Mouse (Mus musculus) bone marrow, adult 2 months (tissue): Measurements from ENCODE around the gene Manbal. TPM values are rescaled to one million over a fixed set of nuclear protein-coding genes. Genes with fewer than 3 reads are reported as not detected.

Experiments used
- H3K27ac ChIP-seq: fragments of 200-500 bp; 2 replicates; pipeline ENCODE4 v1.5.1; 2012; ENCODE audit warnings: low read depth, mild to moderate bottlenecking, control low read depth, inconsistent platforms, low read length; ENCODE audit not compliant: control insufficient read depth, poor library complexity, insufficient read depth
- H3K4me1 ChIP-seq: fragments of 200-500 bp; 2 replicates; pipeline ENCODE4 v1.6.1; 2011; ENCODE audit warnings: low read length; ENCODE audit not compliant: control insufficient read depth, insufficient read depth
- H3K4me3 ChIP-seq: fragments of 200-500 bp; replicated peaks from 2 replicates; pipeline ENCODE3; 2011; ENCODE audit warnings: mild to moderate bottlenecking, low read depth, low read length, control low read depth; ENCODE audit not compliant: control insufficient read depth
- CTCF ChIP-seq: fragments of 200-500 bp; IDR thresholded peaks from 2 replicates; pipeline ENCODE4 v1.5.1; 2011; ENCODE audit warnings: low read length, control low read depth; ENCODE audit not compliant: control insufficient read depth, insufficient read depth
- POLR2A ChIP-seq: fragments of 200-500 bp; IDR thresholded peaks from 2 replicates; pipeline ENCODE4 v1.6.1; 2011; ENCODE audit warnings: low read depth, mild to moderate bottlenecking, control low read depth, low read length, borderline replicate concordance; ENCODE audit not compliant: control insufficient read depth
- WGBS: fragments of 180-500 bp; shearing (Covaris S2); methylation state at CpG from one replicate; pipeline ENCODE4 v1.1.7; 2018; 5-methylcytosine and 5-hydroxymethylcytosine counted together
- polyA plus RNA-seq: library from polyadenylated mRNA; stranded (reverse); fragments of >200 nt; gene quantifications from 2 replicates; pipeline ENCODE4 v1.2.4, GENCODE M21; 2011; ENCODE audit warnings: low replicate concordance; ENCODE audit not compliant: missing spikeins, insufficient read depth, insufficient read length

Manbal gene
- 13.3 and 33.1 TPM in 2 replicates for polyA plus RNA-seq

DNA sequence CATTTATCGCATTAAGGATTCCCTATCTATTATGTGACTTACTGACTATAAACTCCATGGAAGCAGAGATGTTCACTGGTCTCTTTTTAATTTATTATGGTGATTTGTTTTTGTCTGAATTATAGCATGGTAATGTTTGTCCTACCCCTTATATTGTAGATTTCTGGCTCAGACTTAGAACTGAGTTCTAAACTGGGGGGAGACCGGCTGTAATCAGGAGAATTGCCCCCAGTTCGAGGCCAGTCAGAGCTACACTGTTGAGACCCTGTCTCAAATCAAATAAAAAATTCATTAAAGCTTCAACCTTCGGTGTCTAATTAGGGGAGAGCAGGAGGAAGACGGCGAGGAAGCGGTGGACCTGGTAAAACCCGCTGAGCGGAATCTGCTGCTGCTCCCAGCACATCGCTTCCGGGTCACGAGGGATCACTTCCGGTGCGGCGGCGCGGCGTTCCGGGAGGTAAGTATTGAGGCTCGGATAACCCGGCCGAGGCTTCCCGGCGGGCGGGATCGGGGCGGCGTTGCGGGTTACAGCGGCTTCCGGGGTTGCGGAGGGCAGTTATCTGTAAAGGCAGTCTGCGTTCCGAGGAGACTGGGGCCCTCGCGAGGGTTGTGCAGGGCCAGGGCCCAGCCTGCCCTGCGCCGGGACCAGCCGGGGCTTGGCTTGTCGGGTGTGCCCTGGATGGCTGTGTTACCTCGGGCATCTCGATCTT, at the start of gene Manbal:
Manbal (plus strand) TSS at position 411 of the 710 bp plus-strand sequence.
- TF ChIP-seq CTCF (no peak), POLR2A (peak; percentile 68; the same call in 1 of the 2 replicates)
- Histone ChIP-seq H3K27ac (peak within 1 kb of the TSS; percentile 92), H3K4me3 (peak within 1 kb of the TSS; percentile 93), H3K4me1 (peaks cover 4% of the 10 kb centered on the region)
- WGBS: 3% methylated on average over 42 of the region's 42 CpGs

GRCm38 (mm10) chr2:157320135-157320534, 47.3 kb upstream of the Manbal start:
- no peak overlapping the region for H3K4me3 ChIP-seq
- no peak for TF ChIP-seq POLR2A
- no peak for TF ChIP-seq CTCF
- H3K27ac ChIP-seq: no peak overlapping the region
- 95% methylated on average over 8 of the region's 8 CpGs for WGBS
- no peaks in the 10 kb centered on the region for H3K4me1 ChIP-seq

- no peaks in the 10 kb centered on the region for H3K4me1 ChIP-seq
- H3K4me3 ChIP-seq: no peak overlapping the region
- H3K27ac ChIP-seq: no peak overlapping the region
- no peak for TF ChIP-seq CTCF
- TF ChIP-seq POLR2A: no peak
- WGBS: 78% methylated on average over 5 of the region's 5 CpGs
Measured at GRCm38 (mm10) chr2:157320886-157321285, 46.5 kb upstream of the Manbal start.

- Histone ChIP-seq H3K27ac (no peak overlapping the region), H3K4me1 (no peaks in the 10 kb centered on the region), H3K4me3 (no peak overlapping the region)
- no peak for TF ChIP-seq POLR2A
- no peak for TF ChIP-seq CTCF
- WGBS: 89% methylated on average over 5 of the region's 5 CpGs
Measured at GRCm38 (mm10) chr2:157322029-157322766, 45.2 kb upstream of the Manbal start.

DNA sequence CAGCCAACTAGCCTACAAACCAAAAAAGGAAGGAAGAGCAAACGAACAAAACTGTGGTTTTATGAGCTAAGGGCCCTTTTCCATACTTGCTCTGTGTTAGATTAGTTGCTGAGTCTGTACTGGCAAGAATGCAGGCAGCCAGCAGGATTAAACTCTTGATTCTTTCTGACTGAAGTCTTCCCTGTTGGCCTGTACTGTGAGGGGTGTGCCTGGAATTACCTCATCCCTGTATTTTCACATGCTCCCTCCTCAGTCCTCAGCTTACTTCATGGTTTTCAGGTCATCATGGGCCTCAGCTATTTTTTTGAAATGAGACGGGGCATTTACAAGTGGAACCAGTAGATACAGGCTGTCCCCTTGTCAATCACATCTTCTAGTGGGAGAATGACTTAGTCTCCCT, 42.2 kb upstream of the Manbal start:
- TF ChIP-seq POLR2A: no peak
- no peak for TF ChIP-seq CTCF
- Histone ChIP-seq H3K27ac (no peak overlapping the region), H3K4me1 (no peaks in the 10 kb centered on the region), H3K4me3 (no peak overlapping the region)
- WGBS: 38% methylated on average over 2 of the region's 2 CpGs

- Histone ChIP-seq H3K4me3 (no peak overlapping the region), H3K27ac (no peak overlapping the region), H3K4me1 (no peaks in the 10 kb centered on the region)
- 78% methylated on average over 5 of the region's 5 CpGs for WGBS
- no peak for TF ChIP-seq CTCF
- TF ChIP-seq POLR2A: no peak
Measured at GRCm38 (mm10) chr2:157328106-157328505, 39.3 kb upstream of the Manbal start.

GRCm38 (mm10) chr2:157328570-157328969, 38.8 kb upstream of the Manbal start:
- H3K4me3 ChIP-seq: no peak overlapping the region
- H3K4me1 ChIP-seq: no peaks in the 10 kb centered on the region
- WGBS: 85% methylated on average over 11 of the region's 11 CpGs
- H3K27ac ChIP-seq: no peak overlapping the region
- TF ChIP-seq CTCF: no peak
- TF ChIP-seq POLR2A: no peak

- Histone ChIP-seq H3K27ac (no peak overlapping the region), H3K4me3 (no peak overlapping the region), H3K4me1 (no peaks in the 10 kb centered on the region)
- no peak for TF ChIP-seq POLR2A
- no peak for TF ChIP-seq CTCF
- 80% methylated on average over 5 of the region's 5 CpGs for WGBS
Measured at GRCm38 (mm10) chr2:157332059-157332458, 35.3 kb upstream of the Manbal start.

- no peaks in the 10 kb centered on the region for H3K4me1 ChIP-seq
- WGBS: 32% methylated on average over 5 of the region's 5 CpGs
- TF ChIP-seq POLR2A (no peak), CTCF (peak; percentile 78)
- H3K27ac ChIP-seq: no peak overlapping the region
- no peak overlapping the region for H3K4me3 ChIP-seq
Measured at GRCm38 (mm10) chr2:157338663-157339062, 28.7 kb upstream of the Manbal start.
